Mouse (Mus musculus) leukemia stem cell, adult 10-12 weeks (primary cell): ENCODE results near the gene Mis18bp1. TPM values are rescaled to one million over a fixed set of nuclear protein-coding genes. Genes with fewer than 3 reads are reported as not detected.

Experiments used
- polyA plus RNA-seq: library from polyadenylated mRNA; stranded (reverse); fragments of >175 nt; gene quantifications from 2 replicates; pipeline ENCODE4 v1.2.3, GENCODE M21; 2012; ENCODE audit warnings: low replicate concordance

Gene Mis18bp1
- 10.3 and 18.1 TPM in 2 replicates for polyA plus RNA-seq

DNA sequence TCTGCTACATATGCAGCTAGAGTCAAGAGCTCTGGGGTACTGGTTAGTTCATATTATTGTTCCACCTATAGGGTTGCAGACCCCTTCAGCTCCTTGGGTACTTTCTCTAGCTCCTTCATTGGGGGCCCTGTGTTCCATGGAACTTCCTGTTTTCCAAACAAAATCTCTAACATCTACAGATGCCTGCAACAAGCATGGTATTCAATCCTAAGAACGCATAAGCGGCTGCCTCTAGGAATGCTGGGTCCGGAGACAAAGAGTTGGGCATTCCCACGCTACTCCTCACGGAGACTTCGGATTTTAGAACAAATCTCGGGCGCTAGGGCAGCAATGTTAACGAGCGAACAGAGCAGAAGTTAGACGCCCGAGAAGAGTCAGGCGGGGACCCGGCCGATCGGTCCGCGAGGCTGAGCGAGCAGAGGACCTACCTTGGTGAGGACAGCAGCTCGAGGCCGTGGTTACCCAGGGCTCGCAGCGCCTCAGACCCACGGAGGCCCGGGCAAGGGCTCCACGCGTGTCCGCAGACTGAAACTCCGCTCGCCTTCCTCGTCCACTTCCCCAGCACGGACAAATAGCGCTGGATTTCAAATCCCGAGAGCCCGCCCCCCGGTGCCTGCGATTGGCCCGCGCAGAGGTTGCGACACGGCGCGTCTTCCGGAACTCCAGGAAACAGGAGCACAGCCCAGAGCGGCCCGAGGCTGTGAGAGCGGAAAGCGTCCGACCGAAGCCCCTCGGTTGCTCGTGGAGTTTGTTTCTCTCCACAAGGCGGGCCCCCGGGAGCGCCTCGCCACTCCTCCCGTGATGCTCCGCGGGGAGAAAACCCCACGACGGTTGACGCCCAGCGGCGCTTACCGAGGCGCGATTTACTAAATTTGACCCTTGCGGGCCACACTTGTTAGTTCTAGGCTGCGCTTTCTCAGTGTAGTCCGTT is at the start of gene Mis18bp1:
TSS of gene Mis18bp1 (minus strand) at position 584 of the 931 bp plus-strand sequence.

Other genes with a start within 250 kb of the Mis18bp1 start
- gene Klhl28, start 207.1 kb downstream of the Mis18bp1 start, polyA plus RNA-seq: 0.29 and 1.9 TPM in 2 replicates
- 4.8 and 8.4 TPM in 2 replicates for gene Togaram1, start 206.8 kb downstream of the Mis18bp1 start, polyA plus RNA-seq
- 4.3 and 5.9 TPM in 2 replicates for gene Prpf39, start 136.3 kb downstream of the Mis18bp1 start, polyA plus RNA-seq
- 10.2 and 44.3 TPM in 2 replicates for gene Fkbp3, start 98.6 kb downstream of the Mis18bp1 start, polyA plus RNA-seq
- gene Fancm, start 97.0 kb downstream of the Mis18bp1 start, polyA plus RNA-seq: 6.1 and 9.4 TPM in 2 replicates
- gene Wdr20rt, start 52.9 kb upstream of the Mis18bp1 start, polyA plus RNA-seq: not detected in 2 replicates